Mouse (Mus musculus): ENCODE measurements around the gene Olfr1465.

The Olfr1465 gene

GRCm38 (mm10) chr19:13315441-13315840, at the start of gene Olfr1465:
TSS of gene Olfr1465 (minus strand) at chr19:13315541.
- no peak for DNase-seq (ENCODE audit: low spot score)

GRCm38 (mm10) chr19:13361936-13362335, 46.6 kb upstream of the Olfr1465 start, which contains the start of gene Olfr1467:
TSS of gene Olfr1467 (plus strand) at chr19:13362236.
- no peak for DNase-seq (ENCODE audit: low spot score)

- DNase-seq (ENCODE audit: low spot score) = no peak
Measured at GRCm38 (mm10) chr19:13338562-13338961, 23.2 kb upstream of the Olfr1465 start, which contains the start of gene Olfr1466. TSS of gene Olfr1466 (plus strand) at chr19:13338862.

All from ovary, postnatal 14 days (tissue).